Mouse (Mus musculus) megakaryocyte, embryonic 14.5 days (primary cell): Measurements from ENCODE around the gene Mphosph10.

Experiments
- FLI1 ChIP-seq: IDR thresholded peaks from 2 replicates; pipeline ENCODE4 v1.6.1; 2012; ENCODE audit warnings: low read length, inconsistent platforms, mixed read lengths
- GATA1 ChIP-seq: IDR thresholded peaks from 3 replicates; pipeline ENCODE4 v1.6.1; 2012; ENCODE audit warnings: mixed read lengths, low read length, inconsistent platforms, borderline replicate concordance

DNA sequence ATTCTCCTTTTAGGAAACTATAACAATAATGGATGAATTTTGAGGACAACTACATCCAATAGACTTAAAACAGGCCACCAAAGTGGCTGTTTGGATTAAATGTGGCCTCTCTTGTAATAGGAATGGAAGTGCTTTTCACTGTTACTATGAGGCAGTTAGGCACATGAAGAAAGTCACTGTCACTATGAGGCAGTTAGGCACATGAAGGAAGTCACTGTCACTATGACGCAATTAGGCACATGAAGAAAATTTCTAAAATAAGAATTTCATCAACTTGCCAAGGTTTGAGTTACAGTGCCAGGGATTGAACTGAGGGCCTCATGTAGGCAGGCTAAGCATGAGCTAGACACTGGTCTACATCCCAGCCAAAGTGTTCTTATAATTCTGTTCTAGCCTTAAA, 8.7 kb upstream of the Mphosph10 start:
- TF ChIP-seq FLI1 (no peak), GATA1 (no peak)
